Comparison of ENCODE assay signal across 20 mouse cellular contexts in the genomic region with DNA sequence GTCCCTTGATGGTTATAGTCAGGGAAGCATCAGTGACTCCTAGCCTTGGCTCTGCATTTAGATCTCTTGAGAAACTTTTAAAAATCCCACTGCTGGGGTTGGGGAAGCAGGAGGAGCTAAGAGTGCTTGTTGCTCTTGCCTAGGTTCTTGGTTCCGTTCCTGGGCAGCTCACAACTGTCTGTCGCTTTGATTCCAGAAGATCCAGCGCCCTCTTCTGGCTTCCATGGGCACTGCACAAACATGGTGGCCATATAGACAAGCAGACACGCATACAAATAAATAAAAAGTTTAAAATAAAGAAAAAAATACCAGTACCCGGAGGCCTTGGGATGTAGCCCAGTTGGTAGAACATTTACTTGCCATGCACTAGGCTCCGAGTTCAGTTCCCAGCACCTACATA. TPM values are rescaled to one million over a fixed set of nuclear protein-coding genes. Genes with fewer than 3 reads are reported as not detected.
DNase-seq lines count a peak whose midpoint lies in the region; ATAC-seq and TF ChIP-seq lines count a peak whose summit lies in the region.
"Had no signal": no experiment of that assay in that cellular context is flagged by ENCODE, and none has a peak within 500 bp of the region (broad histone marks: within the 10 kb centered on the region; RNA-seq: fewer than 3 reads in every experiment).

No protein-coding gene starts in this region.

- H3K27ac ChIP-seq in hindbrain, embryonic 12.5 days = peak overlapping the region; percentile 65; the same call in 1 of the 2 replicates
- H3K27ac ChIP-seq in hindbrain, embryonic 16.5 days (ENCODE audit: low read depth, low read length) = no peak overlapping the region
- no peak overlapping the region for H3K27ac ChIP-seq in lung, embryonic 14.5 days (ENCODE audit: low read depth)
- H3K27ac ChIP-seq in bone marrow, adult 2 months (ENCODE audit: control insufficient read depth, insufficient read depth, low read depth, low read length, poor library complexity) = no peak overlapping the region
- no peak overlapping the region for H3K27ac ChIP-seq in heart, embryonic 11.5 days (ENCODE audit: low read depth, low read length)
- H3K27ac ChIP-seq: liver, embryonic 15.5 days; stomach, embryonic 15.5 days had no signal

- WGBS in hindbrain, embryonic 12.5 days = 75% methylated on average over 6 of the region's 6 CpGs
- WGBS in hindbrain, embryonic 16.5 days = 70% methylated on average over 6 of the region's 6 CpGs
- WGBS in lung, embryonic 14.5 days = 73% methylated on average over 6 of the region's 6 CpGs
- WGBS in bone marrow, adult 2 months = 82% methylated on average over 6 of the region's 6 CpGs
- WGBS in heart, embryonic 11.5 days (ENCODE audit: insufficient replicate concordance) = 67% methylated on average over 6 of the region's 6 CpGs

- H3K9me3 ChIP-seq in hindbrain, embryonic 12.5 days (replicated peaks) = no peaks in the 10 kb centered on the region
- H3K9me3 ChIP-seq in hindbrain, embryonic 16.5 days (ENCODE audit: control insufficient read depth, low read length) = no peaks in the 10 kb centered on the region
- H3K9me3 ChIP-seq in lung, embryonic 14.5 days (ENCODE audit: low read depth, low read length) = no peaks in the 10 kb centered on the region
- H3K9me3 ChIP-seq in heart, embryonic 11.5 days (replicated peaks; ENCODE audit: control insufficient read depth, low read length) = no peaks in the 10 kb centered on the region
- H3K9me3 ChIP-seq: heart, embryonic 12.5 days; liver, embryonic 15.5 days; stomach, embryonic 15.5 days had no signal

- peaks cover 4% of the 10 kb centered on the region; the same call in 1 of the 2 replicates for H3K4me1 ChIP-seq in hindbrain, embryonic 12.5 days
- no peaks in the 10 kb centered on the region for H3K4me1 ChIP-seq in hindbrain, embryonic 16.5 days (ENCODE audit: control insufficient read depth, insufficient read depth, low read depth, low read length)
- no peaks in the 10 kb centered on the region for H3K4me1 ChIP-seq in lung, embryonic 14.5 days (ENCODE audit: insufficient read depth)
- H3K4me1 ChIP-seq in bone marrow, adult 2 months (ENCODE audit: control insufficient read depth, insufficient read depth, low read length) = no peaks in the 10 kb centered on the region; the same call in 1 of the 2 replicates
- H3K4me1 ChIP-seq in heart, embryonic 11.5 days (ENCODE audit: control insufficient read depth, insufficient read depth, low read length) = 0 out of 2 replicates have a peak, but pooled peaks cover 3% of the 10 kb centered on the region
- H3K4me1 ChIP-seq: heart, embryonic 12.5 days had no signal

- peak; percentile 19 for DNase-seq in lung, embryonic 14.5 days
- DNase-seq in lung, postnatal 14 days = no peak
- DNase-seq in naive thymus-derived CD4-positive, alpha-beta T cell, adult 2 months (ENCODE audit: low read depth) = peak; percentile 34
- no peak for DNase-seq in adrenal gland, postnatal 25 days
- DNase-seq: cerebellum, postnatal 25 days; gastrocnemius, postnatal 14 days; heart, postnatal 36 days; kidney, postnatal 25 days; retina, postnatal 1 day; spleen, adult 18-20 months; thymus, postnatal 25 days had no signal

- peak; percentile 36 for TF ChIP-seq CTCF in lung, embryonic 14.5 days (IDR thresholded peaks at IDR 0.05; ENCODE audit: low read depth)
- peak; percentile 53 for TF ChIP-seq CTCF in bone marrow, adult 2 months (IDR thresholded peaks at IDR 0.05; ENCODE audit: control insufficient read depth, insufficient read depth, low read length)

- H3K27me3 ChIP-seq in hindbrain, embryonic 12.5 days = no peaks in the 10 kb centered on the region
- H3K27me3 ChIP-seq in hindbrain, embryonic 16.5 days (replicated peaks; ENCODE audit: control insufficient read depth, insufficient read depth, low read length) = no peaks in the 10 kb centered on the region
- H3K27me3 ChIP-seq in lung, embryonic 14.5 days (ENCODE audit: insufficient read depth, low read length) = no peaks in the 10 kb centered on the region
- H3K27me3 ChIP-seq in heart, embryonic 11.5 days (ENCODE audit: control insufficient read depth, insufficient read depth, low read length) = no peaks in the 10 kb centered on the region
- H3K27me3 ChIP-seq: heart, embryonic 12.5 days; liver, embryonic 15.5 days; stomach, embryonic 15.5 days had no signal

- H3K4me2 ChIP-seq in hindbrain, embryonic 12.5 days (replicated peaks) = no peak overlapping the region
- H3K4me2 ChIP-seq in hindbrain, embryonic 16.5 days (ENCODE audit: low read length) = no peak overlapping the region
- no peak overlapping the region for H3K4me2 ChIP-seq in lung, embryonic 14.5 days
- H3K4me2 ChIP-seq in heart, embryonic 11.5 days = no peak overlapping the region
- H3K4me2 ChIP-seq: heart, embryonic 12.5 days; liver, embryonic 15.5 days; stomach, embryonic 15.5 days had no signal

- no peak for TF ChIP-seq POLR2A in bone marrow, adult 2 months (IDR thresholded peaks at IDR 0.05; ENCODE audit: borderline replicate concordance, control insufficient read depth, low read depth, low read length)

- ATAC-seq in hindbrain, embryonic 12.5 days (ENCODE audit: low FRiP score) = no peak
- no peak for ATAC-seq in hindbrain, embryonic 16.5 days
- ATAC-seq in lung, embryonic 14.5 days (ENCODE audit: insufficient read depth) = no peak
- no peak for ATAC-seq in heart, embryonic 11.5 days (replicated peaks; ENCODE audit: insufficient number of reproducible peaks, low FRiP score, low TSS enrichment)

- no peak overlapping the region for H3K4me3 ChIP-seq in hindbrain, embryonic 12.5 days
- no peak overlapping the region for H3K4me3 ChIP-seq in hindbrain, embryonic 16.5 days (ENCODE audit: low read length)
- H3K4me3 ChIP-seq in lung, embryonic 14.5 days (ENCODE audit: low read depth, low read length) = no peak overlapping the region
- H3K4me3 ChIP-seq in bone marrow, adult 2 months (replicated peaks; ENCODE audit: control insufficient read depth, low read depth, low read length) = no peak overlapping the region
- H3K4me3 ChIP-seq in heart, embryonic 11.5 days (ENCODE audit: low read depth, low read length) = no peak overlapping the region
- H3K4me3 ChIP-seq: erythroblast, embryonic 14.5 days; heart, embryonic 12.5 days; liver, embryonic 15.5 days; stomach, embryonic 15.5 days had no signal

- no peak overlapping the region for H3K9ac ChIP-seq in hindbrain, embryonic 12.5 days
- H3K9ac ChIP-seq in hindbrain, embryonic 16.5 days (ENCODE audit: low read depth, low read length) = no peak overlapping the region
- H3K9ac ChIP-seq in lung, embryonic 14.5 days = no peak overlapping the region
- H3K9ac ChIP-seq in heart, embryonic 11.5 days (ENCODE audit: low read depth, low read length) = no peak overlapping the region
- H3K9ac ChIP-seq: heart, embryonic 12.5 days; liver, embryonic 15.5 days; stomach, embryonic 15.5 days had no signal

- H3K36me3 ChIP-seq in hindbrain, embryonic 12.5 days = no peaks in the 10 kb centered on the region
- peaks cover 8% of the 10 kb centered on the region for H3K36me3 ChIP-seq in hindbrain, embryonic 16.5 days (ENCODE audit: control insufficient read depth, insufficient read depth, low read length)
- H3K36me3 ChIP-seq in lung, embryonic 14.5 days (ENCODE audit: insufficient read depth) = 0 out of 2 replicates have a peak, but pooled peaks cover 4% of the 10 kb centered on the region
- peaks cover 3% of the 10 kb centered on the region; the same call in 1 of the 2 replicates for H3K36me3 ChIP-seq in heart, embryonic 11.5 days (ENCODE audit: control insufficient read depth, insufficient read depth, low read length)

RNA-seq across cellular contexts. Expression of a gene that starts 34.7 kb away (rescaled TPM):
- 0.41 and 0.73 TPM in 2 replicates for polyA plus RNA-seq in hindbrain, embryonic 12.5 days (2016; fragmentation: Nextera tagmentation; extraction: Ambion mirVana)
- 0.38 and 0.91 TPM in 2 replicates for polyA plus RNA-seq in hindbrain, embryonic 16.5 days (2015; fragmentation: Nextera tagmentation; extraction: Ambion mirVana)
- polyA plus RNA-seq in lung, embryonic 14.5 days (2014; fragmentation: Nextera tagmentation; extraction: Ambion mirVana) = 0.22 TPM in 1 of 2 replicates, not detected in the other
- 0.40 TPM in 1 of 2 replicates, not detected in the other for polyA plus RNA-seq in bone marrow, adult 2 months (2011; ENCODE audit: insufficient read depth, insufficient read length, low replicate concordance, missing spikeins)
- total RNA-seq in adrenal gland, postnatal 25 days (2021) = 4.0 and 4.3 TPM in 2 replicates
- 0.14 TPM in 1 of 2 replicates, not detected in the other for polyA plus RNA-seq in heart, embryonic 11.5 days (2014; fragmentation: Nextera tagmentation; extraction: Ambion mirVana)
- total RNA-seq: megakaryocyte, adult 5-6 weeks had no signal
- polyA plus RNA-seq: erythroblast, embryonic 14.5 days; heart, embryonic 12.5 days had no signal

RNA-seq across cellular contexts. Expression of a gene that starts 35.1 kb away (rescaled TPM):
- polyA plus RNA-seq in hindbrain, embryonic 12.5 days (2016; fragmentation: Nextera tagmentation; extraction: Ambion mirVana) = 5.8 and 6.4 TPM in 2 replicates
- 7.7 and 8.3 TPM in 2 replicates for polyA plus RNA-seq in hindbrain, embryonic 16.5 days (2015; fragmentation: Nextera tagmentation; extraction: Ambion mirVana)
- 5.3 and 6.9 TPM in 2 replicates for polyA plus RNA-seq in lung, embryonic 14.5 days (2014; fragmentation: Nextera tagmentation; extraction: Ambion mirVana)
- polyA plus RNA-seq in bone marrow, adult 2 months (2011; ENCODE audit: insufficient read depth, insufficient read length, low replicate concordance, missing spikeins) = 4.3 and 7.0 TPM in 2 replicates
- 26.8 and 26.9 TPM in 2 replicates for total RNA-seq in adrenal gland, postnatal 25 days (2021)
- 4.6 and 5.0 TPM in 2 replicates for polyA plus RNA-seq in heart, embryonic 11.5 days (2014; fragmentation: Nextera tagmentation; extraction: Ambion mirVana)

Comparison
In these comparisons a context has a peak if more than half of its experiments do, and no peak if none do; other contexts are left out.
1. DNase-seq: peak in lung, embryonic 14.5 days (single experiment) and naive thymus-derived CD4-positive, alpha-beta T cell, adult 2 months (single experiment); none in lung, postnatal 14 days (single experiment) and adrenal gland, postnatal 25 days (single experiment).